Mouse (Mus musculus) liver, adult 2 months (tissue): ENCODE data around the gene 1110008P14Rik. TPM values are rescaled to one million over a fixed set of nuclear protein-coding genes. Genes with fewer than 3 reads are reported as not detected.
A peak's percentile ranks its signal among the peaks of the same experiment; 100 is the strongest.

ENCODE experiments used
- DNase-seq: peaks from one replicate; pipeline ENCODE4 v3.0.0-alpha.2; 2011; ENCODE audit warnings: low read depth, low spot score; ENCODE audit errors: extremely low read depth
- H3K27ac ChIP-seq: fragments of 200-500 bp; replicated peaks from 2 replicates; pipeline ENCODE4 v1.5.1; 2012; ENCODE audit warnings: low read depth, mild to moderate bottlenecking, control low read depth, inconsistent platforms, low read length; ENCODE audit not compliant: insufficient read depth
- H3K27me3 ChIP-seq: fragments of 200-500 bp; 2 replicates; pipeline ENCODE4 v1.6.1; 2012; ENCODE audit warnings: mild to moderate bottlenecking, moderate library complexity, low read length, inconsistent platforms; ENCODE audit not compliant: control insufficient read depth, insufficient read depth
- H3K36me3 ChIP-seq: fragments of 200-500 bp; 2 replicates; pipeline ENCODE4 v1.6.1; 2012; ENCODE audit warnings: low read length, inconsistent platforms; ENCODE audit not compliant: control insufficient read depth, insufficient read depth
- H3K4me1 ChIP-seq: fragments of 200-500 bp; 2 replicates; pipeline ENCODE4 v1.6.1; 2011; ENCODE audit warnings: low read length; ENCODE audit not compliant: control insufficient read depth, insufficient read depth
- H3K4me3 ChIP-seq: fragments of 200-500 bp; 2 replicates; pipeline ENCODE4 v1.5.1; 2011; ENCODE audit warnings: low read depth, mild to moderate bottlenecking, control low read depth, low read length, moderate library complexity; ENCODE audit not compliant: insufficient read depth
- H3K79me2 ChIP-seq: fragments of 200-500 bp; 2 replicates; pipeline ENCODE4 v1.6.1; 2012; ENCODE audit warnings: inconsistent platforms, mild to moderate bottlenecking, low read length, moderate library complexity; ENCODE audit not compliant: control insufficient read depth, insufficient read depth
- H3K9ac ChIP-seq: fragments of 200-500 bp; 2 replicates; pipeline ENCODE4 v1.6.1; 2012; ENCODE audit warnings: low read depth, mild to moderate bottlenecking, control low read depth, inconsistent platforms, low read length
- CTCF ChIP-seq: fragments of 200-500 bp; IDR thresholded peaks from 2 replicates; pipeline ENCODE4 v1.5.1; 2011; ENCODE audit warnings: low read depth, low read length, control low read depth
- POLR2A ChIP-seq: fragments of 200-500 bp; IDR thresholded peaks from 2 replicates; pipeline ENCODE4 v1.6.1; 2011; ENCODE audit warnings: low read length, control low read depth; ENCODE audit not compliant: insufficient read depth; ENCODE audit errors: extremely low read depth
- WGBS: fragments of 180-500 bp; shearing (Covaris S2); methylation state at CpG from one replicate; pipeline ENCODE4 v1.1.7; 2018; 5-methylcytosine and 5-hydroxymethylcytosine counted together
- polyA plus RNA-seq: library from polyadenylated mRNA; depleted of rRNA; stranded (reverse); fragments of >200 nt; gene quantifications from 2 replicates; pipeline ENCODE4 v1.2.3, GENCODE M21; 2012
- total RNA-seq: library from RNA; depleted of rRNA; stranded (reverse); fragments of >200 nt; gene quantifications from 2 replicates; pipeline ENCODE4 v1.2.3, GENCODE M21; 2014

Gene 1110008P14Rik
- total and polyA plus RNA-seq, 2 experiments, result 32.5 to 103 TPM

GRCm38 (mm10) chr2:32342539-32343350 lies 39.0 kb downstream of the 1110008P14Rik start:
- H3K36me3 ChIP-seq, result no peaks in the 10 kb centered on the region
- no peaks in the 10 kb centered on the region for H3K79me2 ChIP-seq
- no peak for TF ChIP-seq POLR2A
- no peaks in the 10 kb centered on the region for H3K4me1 ChIP-seq
- H3K4me3 ChIP-seq, result no peak overlapping the region
- 82% methylated on average over 6 of the region's 6 CpGs for WGBS
- no peak overlapping the region for H3K9ac ChIP-seq
- no peaks in the 10 kb centered on the region for H3K27me3 ChIP-seq
- no peak overlapping the region for H3K27ac ChIP-seq
- DNase-seq, result no peak

DNA sequence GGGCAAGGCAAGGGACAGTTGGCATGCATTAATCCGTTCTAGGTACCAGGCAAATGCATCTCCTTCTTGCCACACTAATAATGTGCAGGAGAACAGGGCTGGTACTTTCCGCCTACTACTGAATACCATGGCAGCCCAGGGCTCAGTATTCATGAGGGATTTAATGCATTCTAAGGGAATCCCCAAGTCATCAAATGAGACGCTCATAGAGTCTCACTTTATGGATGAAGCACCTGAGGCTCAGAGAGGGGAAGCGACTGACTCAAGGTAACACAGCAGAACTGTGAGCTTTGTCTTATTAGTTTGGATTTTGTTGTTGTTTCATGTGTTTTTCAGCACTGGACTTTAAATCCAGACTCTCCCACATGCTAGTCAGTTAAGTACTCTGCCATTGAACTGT lies 39.7 kb downstream of the 1110008P14Rik start:
- no peak for DNase-seq
- WGBS, result 93% methylated on average over 4 of the region's 4 CpGs
- H3K27ac ChIP-seq, result no peak overlapping the region
- H3K36me3 ChIP-seq, result no peaks in the 10 kb centered on the region
- no peaks in the 10 kb centered on the region for H3K4me1 ChIP-seq
- no peak overlapping the region for H3K4me3 ChIP-seq
- no peaks in the 10 kb centered on the region for H3K27me3 ChIP-seq
- H3K9ac ChIP-seq, result no peak overlapping the region
- no peaks in the 10 kb centered on the region for H3K79me2 ChIP-seq
- TF ChIP-seq CTCF (no peak), POLR2A (no peak)

DNA sequence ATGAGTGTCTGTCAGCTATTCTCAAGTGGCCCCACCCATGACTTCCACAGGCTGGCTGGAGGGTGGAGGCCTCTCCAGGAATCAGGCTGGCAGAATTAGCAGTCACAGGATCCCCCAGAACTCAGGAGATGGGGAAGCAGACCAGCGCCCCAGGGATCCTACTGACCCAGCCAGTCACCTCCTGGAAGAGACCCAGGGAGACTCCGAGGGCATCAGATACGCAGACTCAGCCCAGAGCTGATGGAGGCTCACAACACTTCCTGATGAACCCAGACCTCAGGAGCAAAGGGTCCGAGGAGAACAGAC lies 40.2 kb downstream of the 1110008P14Rik start:
- H3K79me2 ChIP-seq, result no peaks in the 10 kb centered on the region
- TF ChIP-seq POLR2A (no peak), CTCF (no peak)
- no peak for DNase-seq

DNA sequence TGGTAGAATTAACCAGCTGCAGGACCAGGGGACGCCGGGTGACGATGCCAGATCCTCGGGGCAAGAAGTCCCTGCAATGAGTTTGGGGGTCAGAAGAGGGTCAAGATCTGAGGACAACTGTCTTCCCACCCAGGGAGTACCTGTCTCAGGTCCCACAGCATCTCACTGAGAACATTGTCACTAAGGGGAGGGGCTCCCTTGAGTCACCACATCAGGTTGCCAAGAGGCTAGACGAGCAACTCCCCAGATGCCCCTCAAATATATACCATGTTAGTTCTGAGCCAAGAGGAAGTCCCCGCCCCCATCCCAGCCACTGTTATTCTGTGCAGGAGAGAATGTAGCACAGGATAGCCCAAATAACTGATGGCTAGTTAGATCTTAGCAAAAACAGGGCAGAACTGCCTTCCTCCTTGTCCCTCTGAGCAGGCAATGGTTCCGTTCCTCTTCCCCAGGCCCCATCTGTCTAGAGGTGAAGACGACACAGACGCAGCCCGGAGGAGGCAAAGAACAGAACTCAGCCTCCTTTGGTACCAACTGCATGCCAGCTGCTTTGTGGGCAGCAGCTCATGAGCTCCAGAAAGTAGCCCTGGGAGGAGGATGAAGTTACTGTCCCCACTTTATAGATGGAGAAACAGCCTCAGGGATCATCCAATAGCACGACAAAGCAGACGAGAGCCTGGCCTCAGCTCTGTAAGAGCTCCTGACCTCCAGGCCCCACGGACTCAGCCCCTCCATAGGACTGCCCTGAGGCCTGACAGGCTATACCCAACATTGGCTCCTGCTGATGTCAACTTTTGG lies 40.7 kb downstream of the 1110008P14Rik start:
- DNase-seq, result no peak
- TF ChIP-seq CTCF (no peak), POLR2A (no peak)

More for the DNA sequence above, 40.2 kb downstream of the 1110008P14Rik start:
- WGBS, result 85% methylated on average over 4 of the region's 4 CpGs
- H3K4me3 ChIP-seq, result no peak overlapping the region
- no peak overlapping the region for H3K27ac ChIP-seq
- H3K36me3 ChIP-seq, result no peaks in the 10 kb centered on the region
- H3K27me3 ChIP-seq, result no peaks in the 10 kb centered on the region
- H3K4me1 ChIP-seq, result no peaks in the 10 kb centered on the region
- H3K9ac ChIP-seq, result no peak overlapping the region

DNA sequence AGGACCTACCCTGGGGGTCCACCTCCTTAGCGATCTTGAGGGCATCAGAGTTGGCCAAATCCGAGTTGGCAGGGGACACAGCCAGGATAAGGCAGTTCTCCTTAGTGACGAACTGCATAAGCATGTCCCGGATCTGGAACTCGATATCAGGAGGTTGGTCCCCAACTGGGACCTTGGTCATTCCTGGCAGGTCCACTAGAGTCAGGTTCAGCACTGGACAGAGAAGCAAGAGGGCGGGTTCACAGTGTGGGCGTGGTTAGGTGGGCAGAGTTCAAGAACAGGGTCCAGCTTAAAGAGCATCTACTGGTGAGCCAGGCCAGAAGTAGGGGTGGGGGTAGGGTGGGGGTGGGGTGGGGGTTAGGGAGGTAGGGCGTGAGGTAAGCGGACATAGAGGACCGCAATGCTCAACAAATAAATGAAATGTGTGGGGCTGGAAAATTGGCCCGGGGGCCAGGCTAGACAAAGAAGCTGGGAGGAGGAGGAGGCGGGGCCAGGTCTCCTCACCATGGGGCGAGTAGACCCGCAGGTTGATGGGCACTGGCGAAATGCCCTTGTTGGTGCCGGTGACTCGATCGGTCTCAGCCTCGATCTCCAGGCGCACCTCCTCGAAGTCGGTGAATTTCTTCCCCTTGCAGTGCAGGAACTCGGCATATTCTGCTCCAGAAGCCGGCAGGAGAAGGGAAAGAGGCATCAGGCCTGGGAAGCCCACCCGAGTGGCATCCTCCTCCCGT lies 41.7 kb downstream of the 1110008P14Rik start:
- H3K79me2 ChIP-seq, result no peaks in the 10 kb centered on the region
- no peak overlapping the region for H3K9ac ChIP-seq
- DNase-seq, result peak; percentile 11
- H3K4me3 ChIP-seq, result no peak overlapping the region
- no peaks in the 10 kb centered on the region for H3K27me3 ChIP-seq
- no peaks in the 10 kb centered on the region for H3K36me3 ChIP-seq
- no peaks in the 10 kb centered on the region for H3K4me1 ChIP-seq
- H3K27ac ChIP-seq, result no peak overlapping the region
- 48% methylated on average over 26 of the region's 26 CpGs for WGBS
- no peak for TF ChIP-seq CTCF
- TF ChIP-seq POLR2A, result no peak

More for the DNA sequence above, 40.7 kb downstream of the 1110008P14Rik start:
- H3K79me2 ChIP-seq, result no peaks in the 10 kb centered on the region
- no peaks in the 10 kb centered on the region for H3K36me3 ChIP-seq
- 87% methylated on average over 13 of the region's 13 CpGs for WGBS
- no peaks in the 10 kb centered on the region for H3K4me1 ChIP-seq
- H3K4me3 ChIP-seq, result no peak overlapping the region
- no peaks in the 10 kb centered on the region for H3K27me3 ChIP-seq
- H3K9ac ChIP-seq, result no peak overlapping the region
- no peak overlapping the region for H3K27ac ChIP-seq
